Mouse (Mus musculus) kidney, postnatal 0 days (tissue): ENCODE data around the gene Zbtb7b. TPM values are rescaled to one million over a fixed set of nuclear protein-coding genes. Genes with fewer than 3 reads are reported as not detected.
A peak's percentile ranks its signal among the peaks of the same experiment; 100 is the strongest.

Experiments used
- ATAC-seq: fragments of 200-750 bp; cut with Nextera tagmentation; replicated peaks from 2 replicates; pipeline ENCODE4 v1.8.0; 2017; ENCODE audit warnings: low read depth, moderate number of reproducible peaks, moderate TSS enrichment, moderate library complexity; ENCODE audit not compliant: low FRiP score
- DNase-seq: peaks from one replicate; pipeline ENCODE4 v3.0.0-alpha.2; 2016; ENCODE audit warnings: low spot score
- H3K27ac ChIP-seq: fragments of 300-500 bp; sonication (generic); 2 replicates; pipeline ENCODE4 v1.5.1; 2014; ENCODE audit warnings: mild to moderate bottlenecking
- H3K27me3 ChIP-seq: fragments of 300-500 bp; sonication (generic); 2 replicates; pipeline ENCODE4 v1.6.1; 2014; ENCODE audit warnings: low read length, mixed read lengths; ENCODE audit not compliant: insufficient read depth
- H3K36me3 ChIP-seq: fragments of 300-500 bp; sonication (generic); 2 replicates; pipeline ENCODE4 v1.6.1; 2014; ENCODE audit warnings: low read length, mixed read lengths; ENCODE audit not compliant: insufficient read depth
- H3K4me1 ChIP-seq: fragments of 300-500 bp; sonication (generic); replicated peaks from 2 replicates; pipeline ENCODE4 v1.6.1; 2014; ENCODE audit warnings: antibody characterized with exemption, low read length, mixed read lengths; ENCODE audit not compliant: insufficient read depth
- H3K4me2 ChIP-seq: fragments of 300-500 bp; sonication (generic); 2 replicates; pipeline ENCODE4 v1.6.1; 2014; ENCODE audit warnings: mild to moderate bottlenecking, low read length, moderate library complexity, mixed read lengths
- H3K4me3 ChIP-seq: fragments of 300-500 bp; sonication (generic); replicated peaks from 2 replicates; pipeline ENCODE4 v1.5.1; 2014; ENCODE audit warnings: low read depth, low read length
- H3K9ac ChIP-seq: fragments of 300-500 bp; sonication (generic); 2 replicates; pipeline ENCODE4 v1.6.1; 2014; ENCODE audit warnings: low read depth, low read length
- H3K9me3 ChIP-seq: fragments of 300-500 bp; sonication (generic); replicated peaks from 2 replicates; pipeline ENCODE4 v1.6.1; 2016; ENCODE audit warnings: low read length, inconsistent platforms, mixed read lengths
- CTCF ChIP-seq: IDR thresholded peaks from 2 replicates; pipeline ENCODE4 v1.5.1; 2016; ENCODE audit warnings: antibody characterized with exemption, low read depth, mild to moderate bottlenecking, moderate library complexity
- WGBS: fragments of 180-500 bp; shearing (Covaris S2); extraction: QIAGEN DNeasy Blood & Tissue Kit; methylation state at CpG from one replicate; pipeline ENCODE4 v1.1.7; 2014; 5-methylcytosine and 5-hydroxymethylcytosine counted together
- polyA plus RNA-seq: library from polyadenylated mRNA; unstranded; fragments of >200 nt; fragmentation: Nextera tagmentation; extraction: Ambion mirVana; gene quantifications from 2 replicates; pipeline ENCODE4 v1.2.1, GENCODE M21; 2015

The Zbtb7b gene
- polyA plus RNA-seq, 1 experiment from 2014 or later = 4.3 TPM

- H3K4me2 ChIP-seq = no peak overlapping the region
- no peak for TF ChIP-seq CTCF
- H3K4me1 ChIP-seq = peaks cover 5% of the 10 kb centered on the region; the same call in 1 of the 2 replicates
- no peak overlapping the region for H3K4me3 ChIP-seq
- H3K27me3 ChIP-seq = no peaks in the 10 kb centered on the region
- no peak for ATAC-seq
- H3K9me3 ChIP-seq = no peaks in the 10 kb centered on the region
- H3K9ac ChIP-seq = no peak overlapping the region
- WGBS = 34% methylated on average over 4 of the region's 4 CpGs
- no peak overlapping the region for H3K27ac ChIP-seq
- H3K36me3 ChIP-seq = peaks cover under 1% of the 10 kb centered on the region; the same call in 1 of the 2 replicates
- peak; percentile 7 for DNase-seq
Observed at GRCm38 (mm10) chr3:89328623-89329022, 66.0 kb downstream of the Zbtb7b start.

Other genes with a start within 250 kb of the Zbtb7b start
- 0.71 and 0.91 TPM in 2 replicates for gene Hcn3, start 234.6 kb downstream of the Zbtb7b start, polyA plus RNA-seq
- 16.9 and 18.8 TPM in 2 replicates for gene Clk2, start 230.0 kb downstream of the Zbtb7b start, polyA plus RNA-seq
- 107 and 115 TPM in 2 replicates for gene Scamp3, start 217.3 kb downstream of the Zbtb7b start, polyA plus RNA-seq
- gene Fam189b, start 211.6 kb downstream of the Zbtb7b start, polyA plus RNA-seq = 23.5 and 24.1 TPM in 2 replicates
- 53.6 and 56.0 TPM in 2 replicates for gene Gba, start 191.8 kb downstream of the Zbtb7b start, polyA plus RNA-seq
- gene Thbs3, start 179.6 kb downstream of the Zbtb7b start, polyA plus RNA-seq = 10.4 and 12.1 TPM in 2 replicates
- 200 and 218 TPM in 2 replicates for gene Mtx1, start 167.7 kb downstream of the Zbtb7b start, polyA plus RNA-seq
- gene Muc1, start 165.7 kb downstream of the Zbtb7b start, polyA plus RNA-seq = 42.8 and 49.5 TPM in 2 replicates
- 328 and 371 TPM in 2 replicates for gene Krtcap2, start 148.8 kb downstream of the Zbtb7b start, polyA plus RNA-seq
- 2.7 and 3.7 TPM in 2 replicates for gene Trim46, start 148.5 kb downstream of the Zbtb7b start, polyA plus RNA-seq
- gene Dpm3, start 135.4 kb downstream of the Zbtb7b start, polyA plus RNA-seq = 148 and 182 TPM in 2 replicates
- gene Slc50a1, start 124.2 kb downstream of the Zbtb7b start, polyA plus RNA-seq = 75.8 and 82.2 TPM in 2 replicates
- 79.5 and 83.5 TPM in 2 replicates for gene Efna1, start 113.6 kb downstream of the Zbtb7b start, polyA plus RNA-seq
- 4.2 and 6.1 TPM in 2 replicates for gene Efna3, start 71.8 kb downstream of the Zbtb7b start, polyA plus RNA-seq
- gene Efna4, start 56.7 kb downstream of the Zbtb7b start, polyA plus RNA-seq = 24.4 and 25.4 TPM in 2 replicates
- gene Adam15, start 44.8 kb downstream of the Zbtb7b start, polyA plus RNA-seq = 85.4 and 90.7 TPM in 2 replicates
- gene Dcst2, start 32.8 kb downstream of the Zbtb7b start, polyA plus RNA-seq = 0.57 and 0.62 TPM in 2 replicates
- 6.2 TPM in 2 replicates for gene Dcst1, start 29.5 kb downstream of the Zbtb7b start, polyA plus RNA-seq
- 0.16 TPM in 1 of 2 replicates, not detected in the other for gene Lenep, start 8.0 kb upstream of the Zbtb7b start, polyA plus RNA-seq
- gene Flad1, start 17.1 kb upstream of the Zbtb7b start, polyA plus RNA-seq = 28.8 and 29.8 TPM in 2 replicates
- gene Cks1b, start 23.6 kb upstream of the Zbtb7b start, polyA plus RNA-seq = 315 and 326 TPM in 2 replicates
- 72.0 and 73.2 TPM in 2 replicates for gene Shc1, start 23.7 kb upstream of the Zbtb7b start, polyA plus RNA-seq
- 29.2 and 30.3 TPM in 2 replicates for gene Pygo2, start 35.4 kb upstream of the Zbtb7b start, polyA plus RNA-seq
- 65.2 and 67.1 TPM in 2 replicates for gene Pbxip1, start 41.9 kb upstream of the Zbtb7b start, polyA plus RNA-seq
- gene Pmvk, start 59.8 kb upstream of the Zbtb7b start, polyA plus RNA-seq = 52.7 and 54.5 TPM in 2 replicates
- 1.4 and 1.6 TPM in 2 replicates for gene Kcnn3, start 125.4 kb upstream of the Zbtb7b start, polyA plus RNA-seq